Mouse (Mus musculus) adrenal gland, postnatal 36 days (tissue): Measurements from ENCODE around the gene Gm20388. TPM values are rescaled to one million over a fixed set of nuclear protein-coding genes. Genes with fewer than 3 reads are reported as not detected.

ENCODE experiments used
- DNase-seq, 2 experiments: peaks; one replicate each; pipeline ENCODE4 v3.0.0; 2021; ENCODE audit warnings: mixed read lengths in 1 of 2
- total RNA-seq, 2 experiments: library from RNA; stranded (reverse); gene quantifications; 2 replicates each; pipeline ENCODE4 v1.2.3; 2021

Gm20388 gene
- total RNA-seq, 2 experiments from 2014 or later = 2.4 to 7.4 TPM

GRCm38 (mm10) chr8:121687455-121688161 lies 1777.0 kb downstream of the Gm20388 start:
- no peak for DNase-seq

GRCm38 (mm10) chr8:121688496-121688895 lies 1777.9 kb downstream of the Gm20388 start:
- no peak for DNase-seq

GRCm38 (mm10) chr8:121694453-121694852 lies 1783.8 kb downstream of the Gm20388 start:
- peak; percentile 59 to 63 for DNase-seq

- DNase-seq = peak; percentile 83 to 90
Observed at GRCm38 (mm10) chr8:121695585-121696184, 1785.0 kb downstream of the Gm20388 start.

GRCm38 (mm10) chr8:121697735-121698614 lies 1787.3 kb downstream of the Gm20388 start:
- DNase-seq = no peak

GRCm38 (mm10) chr8:121698615-121699101 lies 1788.0 kb downstream of the Gm20388 start:
- DNase-seq = no peak

GRCm38 (mm10) chr8:121699936-121700335 lies 1789.3 kb downstream of the Gm20388 start:
- DNase-seq = no peak

- DNase-seq = no peak
Observed at GRCm38 (mm10) chr8:121705174-121705573, 1794.5 kb downstream of the Gm20388 start.

GRCm38 (mm10) chr8:121706956-121707355 lies 1796.3 kb downstream of the Gm20388 start:
- DNase-seq = no peak

GRCm38 (mm10) chr8:121708406-121708805 lies 1797.8 kb downstream of the Gm20388 start:
- no peak for DNase-seq

- DNase-seq = no peak
Observed at GRCm38 (mm10) chr8:121717502-121717901, 1806.9 kb downstream of the Gm20388 start.

GRCm38 (mm10) chr8:121717982-121718425 lies 1807.4 kb downstream of the Gm20388 start:
- DNase-seq = peak; percentile 87 to 90

- DNase-seq = no peak
Observed at GRCm38 (mm10) chr8:121718925-121719324, 1808.3 kb downstream of the Gm20388 start.

- no peak for DNase-seq
Observed at GRCm38 (mm10) chr8:121721072-121721471, 1810.4 kb downstream of the Gm20388 start.

GRCm38 (mm10) chr8:121723846-121724245 lies 1813.2 kb downstream of the Gm20388 start:
- DNase-seq = no peak

GRCm38 (mm10) chr8:121727164-121727563 lies 1816.5 kb downstream of the Gm20388 start:
- DNase-seq = no peak

- DNase-seq = no peak
Observed at GRCm38 (mm10) chr8:121729323-121729722, 1818.7 kb downstream of the Gm20388 start, which contains the start of gene Jph3. Gene Jph3 (plus strand): TSS chr8:121729623.

GRCm38 (mm10) chr8:121729754-121730153 lies 1819.1 kb downstream of the Gm20388 start:
- DNase-seq = no peak

GRCm38 (mm10) chr8:121730170-121730569 lies 1819.5 kb downstream of the Gm20388 start:
- no peak for DNase-seq

GRCm38 (mm10) chr8:121730646-121731045 lies 1820.0 kb downstream of the Gm20388 start:
- no peak for DNase-seq

- no peak for DNase-seq
Observed at GRCm38 (mm10) chr8:121731060-121731459, 1820.4 kb downstream of the Gm20388 start.
